Mouse (Mus musculus): ENCODE data around the gene Clip3. TPM values are rescaled to one million over a fixed set of nuclear protein-coding genes. Genes with fewer than 3 reads are reported as not detected.
A peak's percentile ranks its signal among the peaks of the same experiment; 100 is the strongest.

Clip3 gene
- 9.6 and 10.2 TPM in 2 replicates for polyA plus RNA-seq (2015; fragmentation: Nextera tagmentation; extraction: Ambion mirVana)

DNA sequence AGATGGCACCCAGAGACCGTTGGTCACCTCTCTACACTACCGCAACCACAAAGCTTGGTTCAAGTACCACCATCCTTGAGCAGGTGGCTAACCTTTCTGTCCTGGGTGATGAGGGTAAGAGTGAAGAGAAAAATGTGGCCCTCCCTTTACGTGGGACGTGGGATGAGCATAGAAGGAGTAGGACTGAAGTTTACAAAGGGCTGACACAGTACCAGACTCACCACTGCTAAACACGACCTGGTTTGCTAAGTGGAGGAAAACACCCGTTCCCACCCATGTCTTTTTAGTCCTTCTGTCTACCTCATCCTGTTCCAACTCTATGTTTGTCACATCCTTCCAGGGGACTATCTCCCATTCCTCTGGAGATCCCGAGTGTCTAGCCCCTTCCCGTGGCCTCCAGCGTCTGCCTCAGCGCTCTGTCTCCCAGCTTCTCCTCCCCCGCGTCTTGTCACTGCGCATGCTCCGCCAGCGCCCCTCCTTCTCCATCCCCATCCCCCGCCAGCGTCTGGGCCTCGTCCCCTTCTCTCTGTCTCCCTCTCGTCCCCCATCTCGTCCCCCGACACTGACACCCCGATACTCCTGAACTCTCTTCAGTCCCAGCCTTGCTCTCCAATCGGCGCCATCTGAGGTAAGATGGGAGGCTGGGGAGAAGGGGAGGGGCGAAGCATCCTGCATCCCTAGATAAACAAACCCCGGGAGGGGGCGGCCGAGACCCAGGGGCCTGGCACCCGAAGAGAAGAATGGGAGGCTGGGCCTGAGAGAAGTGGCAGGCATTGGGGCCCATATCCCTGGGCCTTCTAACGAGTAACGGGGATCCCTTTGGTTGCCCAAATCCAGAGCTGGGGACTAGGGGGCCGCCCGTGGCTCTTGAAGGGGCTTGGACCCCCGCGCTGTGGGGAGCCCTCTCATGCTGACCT, at the start of gene Clip3:
Clip3 (plus strand) TSS at position 514 of the 917 bp plus-strand sequence.
- Histone ChIP-seq H3K4me2 (replicated peaks; ENCODE audit: low read depth) (peak within 1 kb of the TSS; percentile 65), H3K9me3 (ENCODE audit: control insufficient read depth, low read length) (no peaks in the 10 kb centered on the region), H3K27ac (replicated peaks) (peak within 1 kb of the TSS; percentile 45; the same call in 1 of the 2 replicates), H3K4me1 (replicated peaks; ENCODE audit: control insufficient read depth, insufficient read depth) (no peaks in the 10 kb centered on the region), H3K9ac (ENCODE audit: low read length) (peak within 1 kb of the TSS; percentile 70), H3K36me3 (ENCODE audit: control insufficient read depth, insufficient read depth, low read length) (no peaks in the 10 kb centered on the region), H3K27me3 (ENCODE audit: control insufficient read depth, insufficient read depth, low read length) (no peaks in the 10 kb centered on the region), H3K4me3 (ENCODE audit: low read depth, low read length) (peak within 1 kb of the TSS; percentile 59)
- ATAC-seq (ENCODE audit: low FRiP score, low TSS enrichment) (peak; percentile 55; the same call in 1 of the 2 replicates), DNase-seq (ENCODE audit: low spot score) (peak; percentile 64)
- 6% methylated on average over 35 of the region's 35 CpGs for WGBS
- TF ChIP-seq EP300 (optimal IDR thresholded peaks at IDR 0.05) (no peak), CTCF (IDR thresholded peaks at IDR 0.05; ENCODE audit: low read depth) (no peak)

DNA sequence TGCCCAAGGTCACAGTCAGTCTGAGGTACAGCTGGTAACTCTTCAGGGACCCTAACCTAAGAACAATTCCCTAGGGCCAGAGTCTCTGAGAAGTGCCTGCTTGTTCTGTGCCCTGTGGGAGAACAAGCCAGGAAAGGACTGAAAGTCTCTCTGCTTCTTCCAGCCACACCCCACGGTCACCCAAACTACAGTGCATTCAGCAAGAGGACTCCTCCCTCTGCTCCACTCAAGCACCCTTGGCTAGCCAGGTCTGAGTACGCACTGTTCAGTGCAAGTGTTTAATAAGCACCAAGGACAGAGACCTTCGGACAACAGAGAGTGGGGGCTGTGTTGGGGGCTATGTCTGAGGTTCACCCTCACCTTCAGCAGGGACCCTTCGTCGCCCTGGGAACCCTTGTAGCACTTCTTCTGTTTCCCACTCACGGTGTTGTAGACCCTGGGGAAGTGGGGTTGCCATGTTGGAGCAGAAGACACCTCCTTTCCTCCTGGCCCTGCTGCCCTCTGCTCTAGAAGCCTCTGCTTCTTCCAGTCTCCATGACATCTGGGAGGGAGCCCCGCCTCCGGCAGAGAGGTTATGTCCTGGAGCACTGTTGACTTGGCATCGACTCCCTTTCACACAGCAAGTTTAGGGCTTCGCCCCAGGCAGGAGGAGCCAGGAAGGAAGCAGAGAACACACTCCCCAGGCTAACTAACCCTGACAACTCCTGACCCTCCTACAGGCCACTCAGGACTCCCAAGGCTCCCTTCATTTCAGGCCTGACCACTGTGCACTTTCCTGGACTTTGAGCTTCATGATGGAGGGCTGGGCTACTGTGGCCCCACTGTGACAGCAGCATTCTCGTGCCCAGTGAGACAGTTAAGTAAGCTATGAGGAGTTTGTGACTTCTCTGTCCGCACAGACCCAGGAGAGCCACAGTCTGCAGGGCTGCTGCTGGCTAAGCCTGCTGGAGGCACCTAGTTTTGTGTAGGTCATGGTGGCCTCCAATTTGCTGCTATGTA, 39.3 kb upstream of the Clip3 start:
- ATAC-seq (ENCODE audit: low FRiP score, low TSS enrichment): peak; percentile 75
- Histone ChIP-seq H3K9ac (ENCODE audit: low read length) (no peak overlapping the region), H3K4me1 (replicated peaks; ENCODE audit: control insufficient read depth, insufficient read depth) (no peaks in the 10 kb centered on the region), H3K4me3 (ENCODE audit: low read depth, low read length) (no peak overlapping the region), H3K36me3 (ENCODE audit: control insufficient read depth, insufficient read depth, low read length) (no peaks in the 10 kb centered on the region), H3K9me3 (ENCODE audit: control insufficient read depth, low read length) (no peaks in the 10 kb centered on the region), H3K27ac (replicated peaks) (no peak overlapping the region), H3K4me2 (replicated peaks; ENCODE audit: low read depth) (no peak overlapping the region), H3K27me3 (ENCODE audit: control insufficient read depth, insufficient read depth, low read length) (no peaks in the 10 kb centered on the region)
- peak; percentile 52 for DNase-seq (ENCODE audit: low spot score)
- TF ChIP-seq CTCF (IDR thresholded peaks at IDR 0.05; ENCODE audit: low read depth) (no peak), EP300 (optimal IDR thresholded peaks at IDR 0.05) (no peak)
- WGBS: 67% methylated on average over 12 of the region's 12 CpGs

DNA sequence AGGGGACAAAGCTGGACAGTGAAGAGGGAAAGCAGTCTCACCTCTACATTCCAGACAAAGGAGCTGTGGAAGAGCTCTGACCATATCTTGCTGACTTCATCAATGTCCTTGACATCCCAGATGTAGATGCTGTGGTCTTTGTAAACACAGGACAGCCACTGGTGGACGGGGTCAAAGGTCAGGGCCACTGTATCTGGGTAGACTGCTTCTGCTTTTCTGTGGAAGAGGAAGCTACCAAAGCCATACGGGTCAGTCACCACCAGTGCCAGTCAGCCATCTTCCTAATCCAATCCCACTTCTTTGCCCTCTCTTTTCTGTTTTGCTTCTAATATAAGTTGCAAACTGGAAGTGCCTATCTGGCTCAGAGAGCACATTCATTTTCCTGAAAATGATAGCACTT, 26.5 kb upstream of the Clip3 start:
- 78% methylated on average over 2 of the region's 2 CpGs for WGBS
- no peak for ATAC-seq (ENCODE audit: low FRiP score, low TSS enrichment)
- H3K36me3 ChIP-seq (ENCODE audit: control insufficient read depth, insufficient read depth, low read length): no peaks in the 10 kb centered on the region

DNA sequence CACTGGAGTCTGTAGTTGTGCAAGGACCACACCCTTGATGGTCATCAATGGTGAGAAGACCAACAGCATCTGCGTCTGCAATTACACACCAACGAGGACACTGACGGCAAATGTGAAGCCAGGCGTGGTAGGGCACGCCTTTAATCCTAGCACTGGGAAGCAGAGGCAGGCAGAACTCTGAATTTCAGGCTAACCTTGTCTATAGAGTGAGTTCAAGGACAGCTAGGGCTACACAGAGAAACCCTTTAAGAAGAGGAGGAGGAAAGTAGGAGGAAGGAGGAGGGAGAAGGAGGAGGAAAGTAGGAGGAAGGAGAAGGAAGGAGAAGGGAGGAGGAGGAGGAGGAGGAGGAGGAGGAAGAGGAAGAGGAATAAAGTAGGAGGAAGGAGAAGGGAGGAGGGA, 26.0 kb upstream of the Clip3 start:
- Histone ChIP-seq H3K36me3 (ENCODE audit: control insufficient read depth, insufficient read depth, low read length) (no peaks in the 10 kb centered on the region), H3K27ac (replicated peaks) (no peak overlapping the region), H3K27me3 (ENCODE audit: control insufficient read depth, insufficient read depth, low read length) (no peaks in the 10 kb centered on the region), H3K4me2 (replicated peaks; ENCODE audit: low read depth) (no peak overlapping the region), H3K4me1 (replicated peaks; ENCODE audit: control insufficient read depth, insufficient read depth) (no peaks in the 10 kb centered on the region), H3K4me3 (ENCODE audit: low read depth, low read length) (no peak overlapping the region), H3K9ac (ENCODE audit: low read length) (no peak overlapping the region), H3K9me3 (ENCODE audit: control insufficient read depth, low read length) (no peaks in the 10 kb centered on the region)
- ATAC-seq (ENCODE audit: low FRiP score, low TSS enrichment) (no peak), DNase-seq (ENCODE audit: low spot score) (no peak)
- 97% methylated on average over 5 of the region's 5 CpGs for WGBS
- TF ChIP-seq EP300 (optimal IDR thresholded peaks at IDR 0.05) (no peak), CTCF (IDR thresholded peaks at IDR 0.05; ENCODE audit: low read depth) (no peak)

More for the DNA sequence above, 26.5 kb upstream of the Clip3 start:
- Histone ChIP-seq H3K27ac (replicated peaks) (no peak overlapping the region), H3K9ac (ENCODE audit: low read length) (no peak overlapping the region), H3K4me1 (replicated peaks; ENCODE audit: control insufficient read depth, insufficient read depth) (no peaks in the 10 kb centered on the region), H3K4me3 (ENCODE audit: low read depth, low read length) (no peak overlapping the region), H3K9me3 (ENCODE audit: control insufficient read depth, low read length) (no peaks in the 10 kb centered on the region), H3K27me3 (ENCODE audit: control insufficient read depth, insufficient read depth, low read length) (no peaks in the 10 kb centered on the region), H3K4me2 (replicated peaks; ENCODE audit: low read depth) (no peak overlapping the region)
- TF ChIP-seq CTCF (IDR thresholded peaks at IDR 0.05; ENCODE audit: low read depth): no peak
- TF ChIP-seq EP300 (optimal IDR thresholded peaks at IDR 0.05): no peak
- DNase-seq (ENCODE audit: low spot score): no peak

DNA sequence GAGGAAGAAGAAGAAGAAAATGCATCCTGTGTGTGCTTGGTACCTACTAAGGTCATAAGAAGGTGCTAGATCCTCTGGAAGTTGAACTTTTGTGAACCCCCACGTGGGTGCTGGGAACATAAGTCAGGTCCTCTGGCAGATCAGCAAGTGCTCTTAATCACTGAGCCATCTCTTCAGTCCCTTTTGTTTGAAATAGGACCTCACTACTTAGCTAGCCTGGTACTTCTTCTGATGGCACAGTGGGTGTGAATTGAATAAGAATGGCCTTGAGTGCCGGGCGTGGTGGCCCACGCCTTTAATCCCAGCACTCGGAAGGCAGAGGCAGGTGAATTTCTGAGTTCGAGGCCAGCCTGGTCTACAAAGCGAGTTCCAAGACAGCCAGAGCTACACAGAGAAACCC, 25.6 kb upstream of the Clip3 start:
- Histone ChIP-seq H3K9ac (ENCODE audit: low read length) (no peak overlapping the region), H3K9me3 (ENCODE audit: control insufficient read depth, low read length) (no peaks in the 10 kb centered on the region), H3K36me3 (ENCODE audit: control insufficient read depth, insufficient read depth, low read length) (no peaks in the 10 kb centered on the region), H3K4me2 (replicated peaks; ENCODE audit: low read depth) (no peak overlapping the region), H3K4me1 (replicated peaks; ENCODE audit: control insufficient read depth, insufficient read depth) (no peaks in the 10 kb centered on the region), H3K27me3 (ENCODE audit: control insufficient read depth, insufficient read depth, low read length) (no peaks in the 10 kb centered on the region), H3K27ac (replicated peaks) (no peak overlapping the region), H3K4me3 (ENCODE audit: low read depth, low read length) (no peak overlapping the region)
- no peak for ATAC-seq (ENCODE audit: low FRiP score, low TSS enrichment)
- WGBS: 88% methylated on average over 7 of the region's 7 CpGs
- DNase-seq (ENCODE audit: low spot score): no peak
- TF ChIP-seq CTCF (IDR thresholded peaks at IDR 0.05; ENCODE audit: low read depth): no peak
- no peak for TF ChIP-seq EP300 (optimal IDR thresholded peaks at IDR 0.05)
